Mouse (Mus musculus): Measurements from ENCODE around the gene Sc5d. TPM values are rescaled to one million over a fixed set of nuclear protein-coding genes. Genes with fewer than 3 reads are reported as not detected.

Gene Sc5d
- polyA plus RNA-seq, 2 experiments: 38.3 to 46.4 TPM

DNA sequence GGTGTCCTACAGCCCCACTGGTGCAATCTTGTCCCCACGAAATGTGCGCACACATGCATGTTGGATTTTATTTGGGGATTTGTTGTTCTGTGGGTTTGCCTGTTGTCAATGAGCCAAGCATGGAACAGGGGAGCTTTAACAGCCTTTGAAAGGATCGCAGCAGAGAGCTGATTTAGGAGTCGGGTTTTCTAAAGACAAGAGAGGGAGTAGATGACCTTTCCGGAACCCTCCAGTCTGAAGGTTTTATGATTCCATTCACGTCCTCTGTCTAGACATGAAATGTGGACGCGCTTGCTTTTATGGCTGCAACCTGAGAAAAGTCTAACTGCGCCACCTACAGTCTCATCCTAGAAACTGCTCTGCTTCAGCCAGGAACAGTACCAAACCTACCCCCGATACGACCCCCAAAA, 23.5 kb downstream of the Sc5d start:
- H3K36me3 ChIP-seq (ENCODE audit: control insufficient read depth, insufficient read depth, low read length): no peaks in the 10 kb centered on the region
- 12% methylated on average over 11 of the region's 11 CpGs for WGBS
- ATAC-seq (ENCODE audit: low FRiP score, low read depth): peak; percentile 83

DNA sequence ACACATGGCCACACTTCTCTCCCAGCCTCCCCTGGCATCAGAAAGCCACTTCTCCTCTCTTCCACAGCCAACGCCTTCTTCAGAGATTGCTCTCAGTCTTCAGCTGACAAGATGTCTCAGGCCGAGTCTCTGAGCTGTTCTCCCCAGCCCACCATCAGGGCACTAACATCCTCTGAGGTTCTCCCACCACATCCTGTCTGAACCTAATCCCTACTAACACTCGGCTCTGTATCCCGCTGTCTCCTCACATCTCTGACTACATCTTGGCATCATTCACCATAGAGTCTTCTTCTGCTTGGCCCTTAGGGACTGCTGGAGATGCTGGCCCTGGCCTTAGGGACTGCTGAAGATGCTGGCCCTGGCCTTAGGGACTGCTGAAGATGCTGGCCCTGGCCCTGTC, 25.2 kb downstream of the Sc5d start:
- 78% methylated on average over 4 of the region's 4 CpGs for WGBS
- Histone ChIP-seq H3K27me3 (ENCODE audit: control insufficient read depth, insufficient read depth, low read length) (no peaks in the 10 kb centered on the region; the same call in 1 of the 2 replicates), H3K9me3 (ENCODE audit: control insufficient read depth, low read length) (no peaks in the 10 kb centered on the region), H3K4me1 (ENCODE audit: control insufficient read depth, insufficient read depth, low read length) (no peaks in the 10 kb centered on the region), H3K4me3 (replicated peaks; ENCODE audit: low read length) (no peak overlapping the region), H3K4me2 (replicated peaks; ENCODE audit: low read depth, low read length, severe bottlenecking) (no peak overlapping the region), H3K9ac (ENCODE audit: low read depth, low read length, severe bottlenecking) (no peak overlapping the region), H3K36me3 (ENCODE audit: control insufficient read depth, insufficient read depth, low read length) (no peaks in the 10 kb centered on the region), H3K27ac (replicated peaks; ENCODE audit: low read depth, low read length) (no peak overlapping the region)
- TF ChIP-seq POLR2A (IDR thresholded peaks at IDR 0.05; ENCODE audit: borderline replicate concordance, extremely low read depth, insufficient read depth, insufficient read length): no peak
- no peak for DNase-seq (ENCODE audit: low spot score)
- no peak for ATAC-seq (ENCODE audit: low FRiP score, low read depth)

More for the DNA sequence above, 23.5 kb downstream of the Sc5d start:
- Histone ChIP-seq H3K4me3 (replicated peaks; ENCODE audit: low read length) (0 out of 2 replicates have a peak overlapping the region, but pooled peaks have one; percentile 4), H3K9ac (ENCODE audit: low read depth, low read length, severe bottlenecking) (no peak overlapping the region), H3K9me3 (ENCODE audit: control insufficient read depth, low read length) (no peaks in the 10 kb centered on the region), H3K4me1 (ENCODE audit: control insufficient read depth, insufficient read depth, low read length) (no peaks in the 10 kb centered on the region), H3K4me2 (replicated peaks; ENCODE audit: low read depth, low read length, severe bottlenecking) (peak overlapping the region; percentile 28), H3K27ac (replicated peaks; ENCODE audit: low read depth, low read length) (no peak overlapping the region), H3K27me3 (ENCODE audit: control insufficient read depth, insufficient read depth, low read length) (no peaks in the 10 kb centered on the region; the same call in 1 of the 2 replicates)
- TF ChIP-seq POLR2A (IDR thresholded peaks at IDR 0.05; ENCODE audit: borderline replicate concordance, extremely low read depth, insufficient read depth, insufficient read length): no peak
- peak; percentile 80 for DNase-seq (ENCODE audit: low spot score)

DNA sequence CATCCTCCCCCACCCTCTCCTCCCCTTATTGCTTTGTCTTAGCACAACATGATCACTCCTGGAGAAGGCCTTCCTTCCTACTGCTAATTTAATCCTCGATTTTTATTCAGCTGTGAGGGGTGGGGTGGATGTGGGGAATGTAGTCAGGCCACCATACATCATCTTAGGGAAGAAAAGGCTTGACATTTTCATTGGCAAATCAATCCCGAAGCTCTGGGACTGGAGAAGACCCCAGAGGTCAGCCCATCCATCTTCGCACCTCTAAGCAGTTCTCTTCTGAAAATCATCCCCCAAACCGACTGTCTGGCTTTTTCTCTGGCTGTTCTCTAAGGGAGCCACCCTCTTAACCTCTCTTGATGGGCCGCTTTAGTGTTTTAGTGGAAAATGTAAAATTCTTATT, 32.9 kb downstream of the Sc5d start:
- TF ChIP-seq POLR2A (IDR thresholded peaks at IDR 0.05; ENCODE audit: borderline replicate concordance, extremely low read depth, insufficient read depth, insufficient read length): no peak
- Histone ChIP-seq H3K9me3 (ENCODE audit: control insufficient read depth, low read length) (no peaks in the 10 kb centered on the region), H3K4me2 (replicated peaks; ENCODE audit: low read depth, low read length, severe bottlenecking) (no peak overlapping the region), H3K27me3 (ENCODE audit: control insufficient read depth, insufficient read depth, low read length) (no peaks in the 10 kb centered on the region), H3K4me1 (ENCODE audit: control insufficient read depth, insufficient read depth, low read length) (no peaks in the 10 kb centered on the region), H3K9ac (ENCODE audit: low read depth, low read length, severe bottlenecking) (no peak overlapping the region), H3K36me3 (ENCODE audit: control insufficient read depth, insufficient read depth, low read length) (no peaks in the 10 kb centered on the region), H3K27ac (replicated peaks; ENCODE audit: low read depth, low read length) (no peak overlapping the region), H3K4me3 (replicated peaks; ENCODE audit: low read length) (no peak overlapping the region)
- DNase-seq (ENCODE audit: low spot score) (no peak), ATAC-seq (ENCODE audit: low FRiP score, low read depth) (no peak)
- 35% methylated on average over 5 of the region's 5 CpGs for WGBS

GRCm38 (mm10) chr9:42230333-42230732, 33.7 kb downstream of the Sc5d start:
- no peak overlapping the region for H3K9ac ChIP-seq (ENCODE audit: low read depth, low read length, severe bottlenecking)
- H3K4me2 ChIP-seq (replicated peaks; ENCODE audit: low read depth, low read length, severe bottlenecking): no peak overlapping the region
- no peaks in the 10 kb centered on the region for H3K4me1 ChIP-seq (ENCODE audit: control insufficient read depth, insufficient read depth, low read length)
- no peaks in the 10 kb centered on the region for H3K36me3 ChIP-seq (ENCODE audit: control insufficient read depth, insufficient read depth, low read length)
- H3K9me3 ChIP-seq (ENCODE audit: control insufficient read depth, low read length): no peaks in the 10 kb centered on the region
- TF ChIP-seq POLR2A (IDR thresholded peaks at IDR 0.05; ENCODE audit: borderline replicate concordance, extremely low read depth, insufficient read depth, insufficient read length): no peak
- no peak for ATAC-seq (ENCODE audit: low FRiP score, low read depth)
- no peak overlapping the region for H3K27ac ChIP-seq (replicated peaks; ENCODE audit: low read depth, low read length)
- no peak for DNase-seq (ENCODE audit: low spot score)
- H3K4me3 ChIP-seq (replicated peaks; ENCODE audit: low read length): no peak overlapping the region
- H3K27me3 ChIP-seq (ENCODE audit: control insufficient read depth, insufficient read depth, low read length): no peaks in the 10 kb centered on the region
- 85% methylated on average over 2 of the region's 2 CpGs for WGBS

DNA sequence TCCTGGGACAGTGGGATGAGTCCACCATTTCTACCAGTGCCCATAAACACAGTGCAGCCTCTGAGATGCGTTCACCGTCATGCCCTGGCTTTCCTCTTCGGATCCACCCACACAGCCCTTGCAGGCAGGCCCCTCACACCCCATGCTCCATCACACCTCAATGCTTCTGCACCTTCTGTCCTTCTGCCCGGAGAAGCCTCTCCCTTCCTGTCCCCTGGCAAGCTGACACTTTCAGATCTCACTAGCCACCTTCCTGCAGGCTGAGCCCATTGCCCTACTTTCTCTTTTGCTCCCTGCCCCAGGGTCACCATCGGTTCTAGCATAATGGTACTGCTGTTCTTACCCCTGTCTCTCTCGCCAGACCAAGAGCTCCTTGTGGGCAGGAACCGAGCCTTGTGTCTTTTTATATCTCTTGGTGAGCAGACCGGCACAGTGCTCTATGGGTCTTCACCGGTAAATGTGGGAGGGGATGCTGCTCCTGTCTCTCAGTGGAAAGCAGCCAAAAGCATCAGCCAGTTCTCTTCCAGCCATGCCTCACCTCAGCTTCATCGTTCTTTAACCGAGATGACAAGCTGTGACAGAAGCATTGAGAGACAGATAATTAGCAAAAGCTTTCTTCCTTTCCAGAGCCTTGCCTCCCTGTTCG, 34.5 kb downstream of the Sc5d start:
- no peak overlapping the region for H3K4me3 ChIP-seq (replicated peaks; ENCODE audit: low read length)
- no peaks in the 10 kb centered on the region for H3K27me3 ChIP-seq (ENCODE audit: control insufficient read depth, insufficient read depth, low read length)
- H3K36me3 ChIP-seq (ENCODE audit: control insufficient read depth, insufficient read depth, low read length): no peaks in the 10 kb centered on the region
- H3K4me1 ChIP-seq (ENCODE audit: control insufficient read depth, insufficient read depth, low read length): no peaks in the 10 kb centered on the region
- no peak overlapping the region for H3K9ac ChIP-seq (ENCODE audit: low read depth, low read length, severe bottlenecking)
- H3K9me3 ChIP-seq (ENCODE audit: control insufficient read depth, low read length): no peaks in the 10 kb centered on the region
- no peak for ATAC-seq (ENCODE audit: low FRiP score, low read depth)
- no peak for DNase-seq (ENCODE audit: low spot score)
- 58% methylated on average over 12 of the region's 12 CpGs for WGBS
- H3K27ac ChIP-seq (replicated peaks; ENCODE audit: low read depth, low read length): no peak overlapping the region
- H3K4me2 ChIP-seq (replicated peaks; ENCODE audit: low read depth, low read length, severe bottlenecking): no peak overlapping the region
- TF ChIP-seq POLR2A (IDR thresholded peaks at IDR 0.05; ENCODE audit: borderline replicate concordance, extremely low read depth, insufficient read depth, insufficient read length): no peak

Data from limb, embryonic 14.5 days (tissue).